Mouse (Mus musculus) frontal cortex, postnatal 10 days (tissue): Measurements from ENCODE around the gene Skint8.
A peak's percentile ranks its signal among the peaks of the same experiment; 100 is the strongest.
"Not testable (repeated sequence)": the region's sequence is repeated elsewhere in the genome, so short reads cannot be mapped to it uniquely, and the experiment has no call there.

ENCODE experiments used
- DNase-seq, 2 experiments: peaks; one replicate each; pipeline ENCODE4 v3.0.0; 2022; ENCODE audit warnings: low spot score in 2 of 2, mixed read lengths in 1 of 2

Gene Skint8

GRCm38 (mm10) chr4:111919092-111919491 lies at the start of gene Skint8:
Gene Skint8, plus strand, starts transcription at chr4:111919392.
- DNase-seq = no peak

DNA sequence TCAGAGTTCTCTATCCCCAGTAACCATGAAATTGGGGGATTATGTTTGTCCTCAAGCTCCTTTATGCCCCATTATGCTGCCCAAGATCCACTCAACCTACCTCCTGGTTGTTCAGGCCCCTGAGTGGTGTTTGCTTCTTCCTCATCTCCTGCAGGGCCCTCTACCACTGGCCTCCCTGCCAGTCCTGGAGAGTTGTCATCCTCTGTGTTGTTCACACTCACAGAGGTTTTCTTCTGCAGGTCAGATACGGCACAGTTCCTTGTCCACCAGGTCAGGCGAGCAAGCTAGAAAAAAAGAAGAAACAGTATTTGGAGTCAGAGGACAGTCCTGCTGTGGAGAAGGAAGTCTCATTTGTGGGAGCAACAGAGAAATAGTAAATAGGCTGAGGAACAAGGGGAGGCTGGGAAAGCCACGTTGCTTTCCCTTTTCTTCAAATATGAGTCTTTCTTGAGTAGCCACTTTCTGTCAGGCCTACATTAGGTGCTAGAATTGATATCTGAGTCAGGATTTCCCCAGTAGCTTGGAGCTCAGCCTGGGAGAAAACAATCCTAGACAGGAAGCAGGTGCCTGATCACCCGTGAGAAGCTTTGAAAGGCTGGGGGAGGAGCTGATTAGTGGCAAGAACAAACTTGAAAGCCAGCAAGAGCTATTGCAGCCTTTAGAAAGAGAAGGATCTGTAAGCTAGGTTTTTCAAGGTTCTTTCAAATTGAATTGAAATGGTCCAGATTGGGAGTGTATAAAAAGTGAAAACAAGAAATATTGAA lies 38.9 kb upstream of the Skint8 start:
- DNase-seq = no peak

- no peak for DNase-seq
Measured at GRCm38 (mm10) chr4:111883543-111883942, 35.6 kb upstream of the Skint8 start.

DNA sequence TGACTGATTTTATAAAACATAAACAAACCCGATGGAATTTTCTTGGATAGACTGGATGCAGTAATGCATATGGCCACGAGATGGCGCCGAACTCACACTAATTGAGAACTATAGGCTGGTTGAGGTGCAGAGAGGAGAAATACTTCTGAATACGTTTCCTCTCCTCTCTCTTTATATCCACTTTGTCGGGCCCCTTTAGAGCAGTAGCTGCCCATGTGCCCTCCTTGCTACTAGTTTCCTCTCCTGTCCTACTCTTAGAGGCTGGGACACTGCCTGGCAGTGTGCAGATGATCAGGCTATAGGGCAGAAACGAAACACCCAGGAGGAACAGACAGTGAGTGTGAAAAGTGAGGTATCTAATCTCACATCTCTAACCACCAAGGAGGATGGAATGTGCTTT lies 33.2 kb upstream of the Skint8 start:
- DNase-seq = peak in 1 of 2 experiments; percentile 58

DNA sequence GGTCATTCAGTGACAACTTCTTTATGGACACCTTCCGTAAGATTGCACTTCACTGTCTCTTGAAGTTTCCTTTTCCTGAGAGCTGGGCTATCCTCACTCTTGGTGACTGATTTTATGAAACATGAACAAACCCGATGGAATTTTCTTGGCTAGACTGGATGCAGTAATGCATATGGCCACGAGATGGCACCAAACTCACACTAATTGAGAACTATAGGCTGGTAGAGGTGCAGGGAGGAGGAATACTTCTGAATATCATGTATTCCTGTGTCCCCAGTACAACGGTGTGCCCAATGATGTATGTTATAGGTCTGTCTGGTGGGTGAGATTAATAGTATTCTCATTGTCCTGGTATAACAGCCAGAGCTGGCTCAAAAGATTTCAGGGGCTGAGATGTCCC lies 32.6 kb upstream of the Skint8 start:
- peak; percentile 44 to 73 for DNase-seq

GRCm38 (mm10) chr4:111892138-111892537 lies 27.1 kb upstream of the Skint8 start:
- DNase-seq = no peak

DNA sequence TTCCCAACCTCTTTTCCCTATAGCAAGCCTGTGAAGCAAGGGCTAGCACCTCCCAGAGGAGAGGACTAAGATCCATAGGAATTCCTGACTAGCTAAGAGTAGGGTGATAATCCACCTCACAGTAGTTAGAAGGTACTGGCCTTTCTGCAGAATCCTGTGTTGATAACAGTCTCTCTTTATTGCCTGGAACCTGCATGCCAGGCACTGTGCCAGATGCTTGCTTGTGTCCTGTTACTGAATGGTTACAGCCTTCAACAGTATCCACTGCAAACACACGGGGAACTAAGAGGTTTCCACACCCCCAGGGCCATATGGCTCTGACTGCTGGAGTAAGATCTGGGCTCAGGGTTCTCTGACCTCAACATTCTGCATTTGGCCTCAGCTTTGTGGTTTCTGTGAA lies 21.4 kb upstream of the Skint8 start:
- DNase-seq = no peak

- no peak for DNase-seq
Measured at GRCm38 (mm10) chr4:111898566-111898965, 20.6 kb upstream of the Skint8 start.

- not testable (repeated sequence) for DNase-seq
Measured at GRCm38 (mm10) chr4:111900491-111900890, 18.7 kb upstream of the Skint8 start.

DNA sequence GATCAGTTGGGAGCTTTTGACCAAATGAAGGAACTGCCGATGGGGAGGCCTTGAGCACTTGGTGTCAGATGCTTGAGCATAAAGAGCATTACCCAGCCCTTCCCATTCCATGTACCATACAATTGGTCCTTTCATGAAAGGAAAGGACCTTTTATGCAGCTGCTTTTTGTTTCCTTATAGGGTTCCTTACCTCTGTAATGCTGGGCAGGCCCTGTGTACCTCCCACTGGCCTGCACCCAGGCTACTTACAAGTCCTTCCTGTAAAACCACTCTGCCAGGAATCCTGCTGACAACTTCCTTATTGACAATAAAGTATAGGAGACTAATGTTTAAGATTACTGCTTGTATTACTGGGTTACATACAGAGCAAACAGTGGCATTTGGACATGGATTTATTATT lies 17.7 kb upstream of the Skint8 start:
- DNase-seq = no peak

- DNase-seq = no peak
Measured at GRCm38 (mm10) chr4:111902775-111903174, 16.4 kb upstream of the Skint8 start, which contains the start of gene Slc5a9. Gene Slc5a9, minus strand, starts transcription at chr4:111902918.

GRCm38 (mm10) chr4:111907926-111908325 lies 11.3 kb upstream of the Skint8 start:
- no peak for DNase-seq

- no peak for DNase-seq
Measured at GRCm38 (mm10) chr4:111961309-111961708, 42.1 kb downstream of the Skint8 start.

DNA sequence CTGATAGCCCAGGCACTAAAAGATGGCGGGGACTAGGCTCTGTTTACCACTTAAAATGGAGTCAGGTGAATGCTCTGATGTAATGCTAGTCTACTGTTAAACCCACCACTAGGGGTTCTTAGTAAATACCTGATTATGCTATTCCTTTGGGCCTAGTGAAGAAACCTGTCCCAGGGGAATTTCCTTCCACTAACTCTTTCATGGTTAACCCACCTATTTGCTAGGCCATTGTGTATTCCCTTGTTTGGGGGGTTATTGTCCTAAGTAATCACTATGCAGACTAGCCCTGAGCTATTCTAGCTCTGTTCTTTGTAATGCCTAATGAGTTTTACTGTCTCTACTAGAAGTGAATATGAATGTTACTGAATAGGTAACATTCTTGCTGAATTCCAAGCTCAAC lies 44.0 kb downstream of the Skint8 start:
- not testable (repeated sequence) for DNase-seq

- no peak for DNase-seq
Measured at GRCm38 (mm10) chr4:111963669-111964068, 44.5 kb downstream of the Skint8 start.

DNA sequence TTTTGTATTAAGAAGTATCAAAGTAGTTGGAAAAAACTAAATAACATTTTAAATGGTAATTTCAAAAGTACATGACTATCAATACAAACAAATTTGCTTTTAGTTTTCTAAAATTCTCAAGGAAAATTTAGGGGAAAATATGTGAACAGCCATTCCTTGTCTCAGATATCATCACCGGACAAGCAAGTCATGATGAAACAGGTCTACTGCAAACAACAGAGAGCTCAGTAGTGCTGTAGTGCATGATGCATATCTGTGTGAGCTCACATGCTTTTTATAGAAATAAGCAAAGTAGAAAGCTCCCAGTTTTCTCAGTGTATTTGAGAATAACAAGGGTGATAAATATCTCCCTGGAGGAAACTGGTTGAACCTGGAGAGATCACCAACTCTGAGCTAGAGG lies 53.4 kb downstream of the Skint8 start, which contains the start of gene Skint7:
Gene Skint7, plus strand, starts transcription at position 301 of the 400 bp plus-strand sequence.
- no peak for DNase-seq
